Mouse (Mus musculus) neural tube, embryonic 11.5 days (tissue): ENCODE data around the gene Mien1. TPM values are rescaled to one million over a fixed set of nuclear protein-coding genes. Genes with fewer than 3 reads are reported as not detected.

ENCODE experiments used
- ATAC-seq: fragments of 200-750 bp; cut with Nextera tagmentation; 2 replicates; pipeline ENCODE4 v1.8.0; 2017; ENCODE audit warnings: moderate number of reproducible peaks, mild to moderate bottlenecking, moderate TSS enrichment, moderate library complexity; ENCODE audit not compliant: insufficient read depth, low FRiP score, low TSS enrichment
- DNase-seq: peaks from one replicate; pipeline ENCODE4 v3.0.0-alpha.2; 2015; ENCODE audit warnings: low spot score
- H3K27ac ChIP-seq: fragments of 300-500 bp; sonication (generic); 2 replicates; pipeline ENCODE4 v1.5.1; 2014; ENCODE audit warnings: low read depth, mild to moderate bottlenecking, low read length
- H3K27me3 ChIP-seq: fragments of 300-500 bp; sonication (generic); 2 replicates; pipeline ENCODE4 v1.6.1; 2014; ENCODE audit warnings: mild to moderate bottlenecking, low read length, mixed read lengths; ENCODE audit not compliant: control insufficient read depth, insufficient read depth
- H3K36me3 ChIP-seq: fragments of 300-500 bp; sonication (generic); 2 replicates; pipeline ENCODE4 v1.6.1; 2014; ENCODE audit warnings: mild to moderate bottlenecking, low read length, moderate library complexity, mixed read lengths; ENCODE audit not compliant: control insufficient read depth, insufficient read depth
- H3K4me1 ChIP-seq: fragments of 300-500 bp; sonication (generic); 2 replicates; pipeline ENCODE4 v1.6.1; 2014; ENCODE audit warnings: low read length, mixed read lengths; ENCODE audit not compliant: control insufficient read depth, insufficient read depth
- H3K4me2 ChIP-seq: fragments of 300-500 bp; sonication (generic); 2 replicates; pipeline ENCODE4 v1.6.1; 2014; ENCODE audit warnings: low read depth, mild to moderate bottlenecking, moderate library complexity
- H3K4me3 ChIP-seq: fragments of 300-500 bp; sonication (generic); 2 replicates; pipeline ENCODE4 v1.5.1; 2014; ENCODE audit warnings: low read depth, low read length
- H3K9ac ChIP-seq: fragments of 300-500 bp; sonication (generic); 2 replicates; pipeline ENCODE4 v1.6.1; 2014; ENCODE audit warnings: mild to moderate bottlenecking, low read length
- H3K9me3 ChIP-seq: fragments of 300-500 bp; sonication (generic); 2 replicates; pipeline ENCODE4 v1.6.1; 2016; ENCODE audit warnings: low read length; ENCODE audit not compliant: control insufficient read depth
- WGBS: fragments of 180-500 bp; shearing (Covaris S2); extraction: QIAGEN DNeasy Blood & Tissue Kit; methylation state at CpG from one replicate; pipeline ENCODE4 v1.1.7; 2014; 5-methylcytosine and 5-hydroxymethylcytosine counted together
- polyA plus RNA-seq: library from polyadenylated mRNA; unstranded; fragments of >200 nt; fragmentation: Nextera tagmentation; extraction: Ambion mirVana; gene quantifications from 2 replicates; pipeline ENCODE4 v1.2.1, GENCODE M21; 2014

Gene Mien1
- polyA plus RNA-seq, 1 experiment from 2014 or later, result 151 TPM

- Histone ChIP-seq H3K36me3 (no peaks in the 10 kb centered on the region), H3K27ac (no peak overlapping the region), H3K27me3 (peaks cover 5% of the 10 kb centered on the region; the same call in 1 of the 2 replicates), H3K9me3 (no peaks in the 10 kb centered on the region), H3K4me3 (no peak overlapping the region), H3K4me2 (no peak overlapping the region), H3K9ac (no peak overlapping the region), H3K4me1 (0 out of 2 replicates have a peak, but pooled peaks cover 3% of the 10 kb centered on the region)
- ATAC-seq (no peak), DNase-seq (no peak)
- WGBS, result 74% methylated on average over 6 of the region's 6 CpGs
These were observed 32.2 kb downstream of the Mien1 start for GRCm38 (mm10) chr11:98406621-98407020.

GRCm38 (mm10) chr11:98400816-98401215 is 38.0 kb downstream of the Mien1 start:
- no peaks in the 10 kb centered on the region for H3K27me3 ChIP-seq
- H3K36me3 ChIP-seq, result no peaks in the 10 kb centered on the region
- ATAC-seq (no peak), DNase-seq (no peak)
- H3K4me3 ChIP-seq, result peak overlapping the region; percentile 65
- H3K27ac ChIP-seq, result no peak overlapping the region; the same call in 1 of the 2 replicates
- 69% methylated on average over 3 of the region's 3 CpGs for WGBS
- H3K4me1 ChIP-seq, result peaks cover 4% of the 10 kb centered on the region; the same call in 1 of the 2 replicates
- peak overlapping the region; percentile 73 for H3K9ac ChIP-seq
- H3K9me3 ChIP-seq, result no peaks in the 10 kb centered on the region
- peak overlapping the region; percentile 79 for H3K4me2 ChIP-seq

- Histone ChIP-seq H3K9me3 (no peaks in the 10 kb centered on the region), H3K27me3 (no peaks in the 10 kb centered on the region), H3K4me2 (peak within 1 kb of the TSS; percentile 79), H3K36me3 (no peaks in the 10 kb centered on the region), H3K9ac (peak within 1 kb of the TSS; percentile 73), H3K4me1 (peaks cover 4% of the 10 kb centered on the region; the same call in 1 of the 2 replicates), H3K4me3 (peak within 1 kb of the TSS; percentile 65), H3K27ac (peak within 1 kb of the TSS; percentile 92)
- ATAC-seq (peak; percentile 89), DNase-seq (peak; percentile 92)
- WGBS, result under 1% methylated on average over 40 of the region's 40 CpGs
These were observed 38.5 kb downstream of the Mien1 start, which contains the start of gene Pgap3 for GRCm38 (mm10) chr11:98400161-98400726. Pgap3 (minus strand) TSS chr11:98400490.

GRCm38 (mm10) chr11:98397946-98398345 is 40.8 kb downstream of the Mien1 start:
- Histone ChIP-seq H3K27ac (no peak overlapping the region), H3K4me3 (no peak overlapping the region), H3K9me3 (no peaks in the 10 kb centered on the region), H3K4me1 (peaks cover 4% of the 10 kb centered on the region; the same call in 1 of the 2 replicates), H3K4me2 (no peak overlapping the region), H3K27me3 (0 out of 2 replicates have a peak, but pooled peaks cover 2% of the 10 kb centered on the region), H3K36me3 (no peaks in the 10 kb centered on the region), H3K9ac (no peak overlapping the region)
- DNase-seq (no peak), ATAC-seq (no peak)
- WGBS, result 88% methylated on average over 7 of the region's 7 CpGs

- peaks cover 6% of the 10 kb centered on the region; the same call in 1 of the 2 replicates for H3K27me3 ChIP-seq
- no peak overlapping the region for H3K4me2 ChIP-seq
- H3K27ac ChIP-seq, result no peak overlapping the region
- H3K9me3 ChIP-seq, result no peaks in the 10 kb centered on the region
- ATAC-seq, result no peak
- 68% methylated on average over 4 of the region's 4 CpGs for WGBS
- H3K4me3 ChIP-seq, result no peak overlapping the region
- H3K4me1 ChIP-seq, result no peaks in the 10 kb centered on the region
- no peak for DNase-seq
- H3K9ac ChIP-seq, result no peak overlapping the region
- H3K36me3 ChIP-seq, result no peaks in the 10 kb centered on the region
These were observed 43.8 kb downstream of the Mien1 start for GRCm38 (mm10) chr11:98395041-98395440.

- DNase-seq, result no peak
- no peak overlapping the region for H3K27ac ChIP-seq
- peaks cover 6% of the 10 kb centered on the region; the same call in 1 of the 2 replicates for H3K27me3 ChIP-seq
- 60% methylated on average over 6 of the region's 6 CpGs for WGBS
- no peak for ATAC-seq
- no peaks in the 10 kb centered on the region for H3K4me1 ChIP-seq
- H3K4me2 ChIP-seq, result no peak overlapping the region
- H3K4me3 ChIP-seq, result no peak overlapping the region
- no peaks in the 10 kb centered on the region for H3K9me3 ChIP-seq
- no peaks in the 10 kb centered on the region for H3K36me3 ChIP-seq
- H3K9ac ChIP-seq, result no peak overlapping the region
These were observed 44.5 kb downstream of the Mien1 start for GRCm38 (mm10) chr11:98394301-98394700.

- H3K27ac ChIP-seq, result no peak overlapping the region
- H3K4me1 ChIP-seq, result no peaks in the 10 kb centered on the region
- WGBS, result 78% methylated on average over 6 of the region's 6 CpGs
- H3K9me3 ChIP-seq, result no peaks in the 10 kb centered on the region
- ATAC-seq, result no peak
- no peak for DNase-seq
- peaks cover 6% of the 10 kb centered on the region; the same call in 1 of the 2 replicates for H3K27me3 ChIP-seq
- no peaks in the 10 kb centered on the region for H3K36me3 ChIP-seq
- no peak overlapping the region for H3K4me3 ChIP-seq
- H3K9ac ChIP-seq, result no peak overlapping the region
- H3K4me2 ChIP-seq, result no peak overlapping the region
These were observed 45.5 kb downstream of the Mien1 start for GRCm38 (mm10) chr11:98393317-98393716.

- ATAC-seq (no peak), DNase-seq (no peak)
- Histone ChIP-seq H3K36me3 (no peaks in the 10 kb centered on the region), H3K27ac (no peak overlapping the region), H3K4me3 (no peak overlapping the region), H3K4me2 (no peak overlapping the region), H3K27me3 (peaks cover 11% of the 10 kb centered on the region), H3K9me3 (no peaks in the 10 kb centered on the region), H3K9ac (no peak overlapping the region), H3K4me1 (no peaks in the 10 kb centered on the region)
- WGBS, result 48% methylated on average over 4 of the region's 4 CpGs
These were observed 46.1 kb downstream of the Mien1 start for GRCm38 (mm10) chr11:98392645-98393044.

- H3K4me2 ChIP-seq, result no peak overlapping the region
These were observed 46.8 kb downstream of the Mien1 start for GRCm38 (mm10) chr11:98392034-98392433.

More at GRCm38 (mm10) chr11:98392034-98392433, 46.8 kb downstream of the Mien1 start:
- Histone ChIP-seq H3K9me3 (no peaks in the 10 kb centered on the region), H3K36me3 (no peaks in the 10 kb centered on the region), H3K27ac (no peak overlapping the region), H3K4me3 (no peak overlapping the region), H3K9ac (no peak overlapping the region), H3K27me3 (peaks cover 17% of the 10 kb centered on the region), H3K4me1 (no peaks in the 10 kb centered on the region)
- no peak for ATAC-seq
- WGBS, result 13% methylated on average over 8 of the region's 8 CpGs
- no peak for DNase-seq
